Mouse (Mus musculus) MN1 (cell line): ENCODE results near the gene Slc44a4.
A peak's percentile ranks its signal among the peaks of the same experiment; 100 is the strongest.
"Not testable (repeated sequence)": the region's sequence is repeated elsewhere in the genome, so short reads cannot be mapped to it uniquely, and the experiment has no call there.

Source experiments
- DNase-seq: peaks from one replicate; pipeline ENCODE4 v3.0.0-alpha.2; 2016; ENCODE audit warnings: low spot score

The Slc44a4 gene

DNA sequence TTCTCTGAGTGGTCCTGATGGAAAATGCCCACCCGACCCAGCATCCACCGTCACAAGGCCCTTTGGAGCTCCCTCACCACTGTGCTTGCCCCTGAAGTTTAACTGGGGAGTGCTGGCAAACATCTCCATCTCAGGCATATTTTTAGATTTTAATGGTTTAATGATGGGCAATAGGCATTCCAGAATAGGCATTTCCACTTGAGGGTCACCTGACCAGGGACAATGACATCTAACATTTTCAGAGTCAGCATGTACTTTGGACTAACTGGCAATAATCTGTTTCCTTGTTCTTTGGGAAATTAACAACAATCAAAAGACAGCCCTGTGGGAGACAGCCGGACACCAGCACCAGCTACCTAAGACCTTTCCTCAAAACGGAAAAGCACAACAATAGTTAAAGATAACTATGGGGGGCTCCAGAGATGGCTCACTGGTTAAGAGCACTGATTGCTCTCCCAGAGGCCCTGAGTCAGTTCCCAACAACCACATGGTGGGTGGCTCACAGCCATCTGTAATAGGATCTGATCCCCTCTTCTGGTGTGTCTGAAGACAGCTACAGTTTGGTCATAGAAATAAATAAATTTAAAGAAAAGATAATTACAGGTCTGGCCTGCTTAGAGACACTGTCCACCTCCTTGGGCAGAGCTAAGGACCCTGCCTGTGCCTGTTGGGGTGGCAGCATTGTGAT, 29.0 kb downstream of the Slc44a4 start:
- DNase-seq: no peak

DNA sequence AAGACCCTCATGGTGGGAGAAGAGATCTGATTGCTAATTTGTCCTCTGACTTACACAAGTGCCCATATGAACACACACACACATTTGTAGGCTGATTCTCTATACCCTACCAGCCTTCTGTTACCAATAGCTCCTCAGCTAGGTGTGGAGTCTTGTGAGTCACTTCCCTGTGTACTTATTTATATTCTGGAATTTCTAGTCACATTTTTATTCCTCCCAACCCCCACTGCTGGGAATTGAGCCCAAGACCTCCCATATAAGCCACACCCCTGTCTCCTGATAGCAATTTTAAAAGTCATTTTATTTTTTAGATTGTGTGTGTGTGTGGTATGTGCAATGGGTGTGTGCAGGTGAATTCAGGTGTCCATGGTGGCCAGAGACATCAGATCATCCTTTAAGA, 30.1 kb downstream of the Slc44a4 start:
- no peak for DNase-seq

DNA sequence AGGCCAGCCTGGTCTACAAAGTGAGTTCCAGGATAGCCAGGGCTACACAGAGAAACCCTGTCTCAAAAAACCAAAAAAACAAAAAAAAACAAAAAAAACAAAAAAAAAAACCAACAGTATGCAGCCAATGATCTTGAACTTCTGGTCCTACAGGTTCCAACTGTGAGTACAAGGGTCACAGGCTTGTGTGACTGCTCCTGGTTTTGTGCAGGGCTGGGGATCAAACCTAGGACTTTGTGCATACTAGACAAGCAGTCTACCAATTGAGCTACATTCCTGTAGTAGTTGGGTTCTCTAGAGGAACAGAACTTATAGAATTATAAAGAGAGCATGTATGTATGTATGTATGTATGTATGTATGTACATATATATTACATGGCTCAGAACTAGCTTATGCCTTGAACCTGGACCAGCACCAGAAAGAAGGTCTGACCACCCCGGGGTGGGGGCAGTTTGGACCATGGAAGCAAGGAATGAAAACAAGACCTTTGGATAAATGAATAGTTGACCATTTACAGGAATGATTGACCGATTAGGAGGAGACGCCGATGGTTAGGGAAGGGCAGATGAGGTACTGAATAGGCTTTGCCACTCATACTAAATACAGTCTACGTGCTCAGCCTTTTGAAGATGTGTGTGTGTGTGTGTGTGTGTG, 32.3 kb downstream of the Slc44a4 start:
- DNase-seq: no peak

DNA sequence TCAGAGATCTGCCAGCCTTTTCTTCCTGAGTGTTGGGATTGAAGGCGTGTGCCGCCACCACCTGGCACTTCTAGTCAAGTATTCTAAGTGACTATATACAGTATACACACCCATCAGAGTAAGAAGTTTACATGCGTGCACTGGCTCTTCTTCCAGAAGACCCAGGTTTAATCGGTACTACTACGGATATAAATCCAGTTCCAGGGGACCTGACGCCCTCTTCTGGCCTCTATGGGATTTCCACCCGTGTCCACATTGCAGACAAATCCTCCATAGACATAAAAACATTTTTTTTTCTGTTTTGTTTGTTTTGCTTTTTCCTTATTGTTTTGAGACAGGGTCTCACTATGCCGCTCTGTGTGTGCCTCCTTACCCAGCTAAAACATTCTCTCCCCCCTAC, 33.3 kb downstream of the Slc44a4 start:
- peak; percentile 48 for DNase-seq

DNA sequence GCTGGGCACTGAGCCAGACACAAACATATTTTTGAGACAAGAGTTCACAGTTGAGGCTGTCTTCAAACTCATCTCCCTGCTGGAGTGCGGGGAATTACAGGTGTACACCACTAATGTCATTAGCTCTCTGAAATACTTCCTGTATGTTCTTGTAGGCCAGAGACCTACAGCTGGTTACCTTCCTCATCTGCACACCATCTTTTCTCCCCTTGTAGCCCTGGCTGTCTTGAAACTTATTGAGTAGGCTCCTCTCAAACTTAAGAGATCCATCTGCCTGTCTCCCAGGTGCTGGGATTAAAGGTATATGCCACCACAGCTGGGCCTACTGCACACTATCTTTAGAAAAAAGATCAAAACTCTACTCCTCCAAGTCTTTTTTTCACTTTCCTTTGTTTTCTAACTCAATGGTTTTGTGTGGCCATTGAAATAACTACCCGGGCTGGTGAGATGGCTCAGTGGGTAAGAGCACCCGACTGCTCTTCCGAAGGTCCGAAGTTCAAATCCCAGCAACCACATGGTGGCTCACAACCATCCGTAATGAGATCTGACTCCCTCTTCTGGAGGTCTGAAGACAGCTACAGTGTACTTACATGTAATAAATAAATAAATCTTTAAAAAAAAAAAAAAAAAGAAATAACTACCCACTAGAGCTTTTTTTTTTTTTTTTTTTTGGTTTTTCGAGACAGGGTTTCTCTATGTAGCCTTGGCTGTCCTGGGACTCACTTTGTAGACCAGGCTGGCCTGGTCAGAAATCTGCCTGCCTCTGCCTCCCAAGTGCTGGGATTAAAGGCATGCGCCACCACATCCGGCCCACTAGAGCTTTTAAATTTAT, 34.7 kb downstream of the Slc44a4 start:
- not testable (repeated sequence) for DNase-seq

DNA sequence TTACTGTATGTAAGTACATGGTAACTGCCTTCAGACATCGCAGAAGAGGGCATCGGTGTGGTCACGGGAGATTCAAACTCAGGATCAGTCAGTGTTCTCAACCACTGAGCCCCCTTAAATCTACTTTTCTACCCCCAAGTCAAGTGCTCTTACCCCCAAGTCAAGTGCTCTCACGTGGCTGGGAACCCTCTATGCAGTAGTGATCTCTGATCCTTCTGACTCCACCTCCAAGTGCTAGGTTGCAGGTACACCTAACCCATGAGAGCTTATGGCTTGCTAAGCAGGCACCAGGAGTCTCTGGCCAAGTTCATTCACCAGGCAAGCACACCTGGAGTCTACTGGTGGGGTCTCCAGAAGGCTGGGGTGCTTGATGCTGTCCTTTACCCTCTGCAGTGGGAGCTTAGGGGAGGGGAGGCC, 35.3 kb downstream of the Slc44a4 start:
- DNase-seq: no peak

DNA sequence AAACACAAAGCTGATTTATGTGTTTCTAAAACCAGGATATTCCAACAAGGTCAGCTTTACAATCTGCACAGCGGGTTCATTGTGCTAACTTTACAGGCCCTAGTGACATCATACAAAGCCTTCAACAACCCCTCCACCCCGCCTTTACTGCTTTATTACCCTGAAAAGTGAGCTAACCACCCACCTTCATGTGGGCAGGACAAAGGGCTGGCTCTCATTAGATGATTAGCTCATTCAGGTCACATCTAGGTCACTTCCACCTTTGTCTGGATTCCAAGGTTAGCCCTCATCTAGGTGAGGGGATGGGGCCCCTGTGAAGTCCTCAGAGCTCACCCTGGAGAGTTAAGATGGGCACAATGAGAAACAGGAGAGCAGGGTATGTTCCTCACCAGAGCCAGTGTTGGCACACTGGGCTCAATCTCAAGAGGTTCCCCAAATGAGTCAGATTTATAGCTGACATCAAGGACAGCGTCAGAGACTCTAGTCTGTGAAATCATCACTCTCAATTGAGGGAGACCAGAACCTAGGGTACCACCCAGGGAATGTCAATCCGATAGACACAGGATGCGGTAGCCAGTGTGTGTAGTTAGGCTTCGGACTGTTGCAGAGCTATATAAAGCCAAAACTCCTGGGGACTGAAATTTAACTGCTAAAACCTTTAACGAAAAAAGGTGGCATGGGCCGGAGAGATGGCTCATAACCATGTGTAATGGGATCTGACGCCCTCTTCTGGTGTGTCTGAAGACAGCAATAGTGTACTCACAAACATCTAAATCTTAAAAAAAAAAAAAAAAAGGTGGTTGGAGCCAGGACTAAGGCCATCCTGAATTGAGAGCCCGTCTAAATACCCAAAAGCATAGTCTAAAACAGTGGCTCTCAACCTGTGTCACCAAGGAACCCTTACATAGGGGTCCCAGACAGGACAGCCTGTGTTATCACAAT, 36.5 kb downstream of the Slc44a4 start:
- DNase-seq: peak; percentile 52

DNA sequence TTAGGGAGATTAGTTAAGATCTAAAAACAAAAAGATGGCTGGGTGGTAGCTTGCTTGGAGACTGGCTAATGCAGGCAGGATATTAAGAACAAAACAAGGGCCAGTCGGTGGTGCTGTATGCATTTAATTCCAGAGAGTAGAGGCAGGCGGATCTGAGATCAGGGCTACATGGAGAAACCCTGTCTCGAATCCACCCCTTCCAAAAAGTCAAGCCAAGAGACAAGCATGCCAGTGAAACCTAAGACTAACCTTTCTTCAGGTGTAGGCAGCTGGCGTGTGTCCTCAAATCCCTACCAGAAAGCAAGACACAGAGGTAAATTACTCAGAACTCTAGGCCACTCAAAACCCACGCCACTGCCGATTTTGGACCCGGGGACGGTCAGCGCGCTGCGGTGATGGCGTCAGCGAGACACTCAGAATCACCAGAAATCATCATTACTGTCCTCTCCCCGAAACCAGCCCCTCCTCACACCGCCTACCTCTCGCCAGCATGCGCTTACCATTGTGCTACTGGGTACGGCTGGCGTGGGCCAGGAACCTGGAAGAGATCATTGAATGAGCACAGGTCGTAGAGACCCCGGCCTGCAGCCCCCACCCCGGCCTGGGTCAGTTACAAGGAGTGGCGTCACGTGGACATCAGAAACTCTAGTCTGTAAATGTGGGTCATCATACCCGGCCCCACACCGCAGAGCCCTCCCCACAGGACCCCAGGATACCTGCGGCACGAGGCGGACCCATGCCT, 37.5 kb downstream of the Slc44a4 start:
- DNase-seq: peak; percentile 56

DNA sequence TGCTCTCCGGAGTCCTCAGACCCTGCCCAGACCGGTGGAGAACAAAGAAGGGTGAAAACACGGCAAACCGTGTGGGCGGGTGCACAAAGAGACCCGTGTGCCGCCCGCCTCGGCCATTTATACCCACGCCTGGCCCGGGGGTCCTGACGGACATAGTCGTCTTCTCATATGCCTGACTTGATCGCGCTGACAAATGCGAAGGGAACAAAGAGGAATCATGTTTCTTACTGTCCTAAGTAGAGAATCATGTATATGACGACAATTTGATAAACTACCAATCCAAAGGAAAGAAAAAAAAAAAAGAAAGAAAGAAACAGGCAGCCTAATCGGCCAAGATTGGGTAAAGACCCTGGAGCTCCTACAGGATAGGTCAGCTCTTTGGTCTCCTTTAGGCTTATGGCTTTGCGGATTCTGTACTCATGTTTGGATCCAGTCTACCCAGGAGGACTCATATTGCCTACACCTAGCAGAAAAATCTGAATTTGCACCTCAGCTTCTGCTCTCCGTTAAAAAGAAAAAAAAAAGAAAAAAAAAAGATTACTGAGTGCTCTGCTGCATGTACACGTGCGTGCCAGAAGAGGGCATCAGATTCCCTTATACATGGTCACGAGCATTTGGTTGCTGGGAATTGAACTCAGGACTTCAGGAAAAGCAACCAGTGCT, 38.2 kb downstream of the Slc44a4 start:
- DNase-seq: peak; percentile 85

DNA sequence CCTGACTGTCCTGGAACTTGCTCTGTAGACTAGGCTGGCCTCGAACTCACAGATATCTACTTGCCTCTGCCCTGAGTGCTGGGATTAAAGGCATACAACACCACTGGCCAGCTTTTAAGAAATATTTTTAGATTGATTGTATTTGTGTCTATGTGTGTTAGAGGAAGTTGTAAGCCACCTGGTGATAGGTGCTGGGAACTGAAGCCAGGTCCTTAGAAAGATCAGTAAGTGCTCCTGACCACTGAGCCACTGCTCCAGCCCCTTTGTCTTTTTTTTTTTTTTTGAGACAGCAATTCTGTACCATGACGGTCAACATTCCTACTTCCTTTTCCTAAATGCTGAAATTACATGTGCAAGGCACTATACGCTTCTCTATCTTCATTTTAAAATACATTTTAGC, 39.0 kb downstream of the Slc44a4 start:
- DNase-seq: no peak

DNA sequence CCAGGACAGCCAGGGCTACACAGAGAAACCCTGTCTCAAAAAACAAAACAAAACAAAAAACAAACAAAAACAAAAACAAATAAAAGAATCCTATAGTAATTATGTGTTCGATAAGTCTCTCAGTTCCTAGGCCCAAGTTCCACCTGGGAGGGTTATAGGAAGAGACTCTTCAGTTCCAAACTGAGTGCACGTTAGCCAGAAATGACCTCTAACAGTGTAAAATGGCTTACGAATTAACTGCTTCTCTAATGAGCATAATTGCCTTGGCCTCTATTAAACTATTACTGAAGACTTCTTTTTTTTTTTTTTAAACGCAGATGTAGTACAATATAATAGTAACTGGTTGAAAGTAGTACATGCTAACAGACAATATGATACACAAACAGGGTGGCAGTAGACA, 39.6 kb downstream of the Slc44a4 start:
- DNase-seq: no peak

DNA sequence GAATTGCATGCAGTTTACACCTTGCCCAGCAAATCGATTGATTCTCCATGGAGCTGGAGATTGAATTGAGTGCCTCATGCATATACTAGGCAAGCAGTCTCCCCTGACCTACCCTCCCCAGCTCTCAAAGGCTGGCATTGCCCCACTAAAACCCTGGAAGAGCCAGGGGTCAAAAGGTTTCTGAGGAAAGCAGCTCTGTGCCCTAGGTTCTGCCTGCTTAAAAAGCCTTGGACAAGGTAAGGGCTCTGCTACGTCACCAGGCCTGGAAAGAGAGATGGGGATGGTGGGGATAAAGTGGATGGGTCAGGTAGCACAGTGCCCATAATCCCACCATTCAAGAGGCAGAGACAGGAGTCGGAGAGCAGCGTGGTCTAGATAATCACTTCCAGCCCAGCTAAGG, 40.6 kb downstream of the Slc44a4 start:
- DNase-seq: no peak

DNA sequence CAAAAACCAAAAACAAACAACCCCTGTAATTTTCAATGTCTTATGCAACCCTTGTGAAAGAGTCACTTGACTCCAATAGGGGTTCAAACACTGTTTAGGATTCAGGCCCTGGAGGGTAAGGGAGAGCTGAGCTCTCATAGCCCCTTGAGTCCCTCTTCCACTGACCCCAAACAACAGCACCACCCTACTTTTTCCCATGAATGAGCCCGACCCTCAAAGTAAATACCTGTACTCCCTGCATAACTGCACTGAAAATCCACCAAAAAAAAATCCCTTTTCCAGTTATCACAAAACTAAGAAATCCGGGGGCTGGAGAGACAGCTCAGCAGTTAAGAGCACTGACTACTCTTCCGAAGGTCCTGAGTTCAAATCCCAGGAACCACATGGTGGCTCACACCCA, 41.6 kb downstream of the Slc44a4 start:
- no peak for DNase-seq

DNA sequence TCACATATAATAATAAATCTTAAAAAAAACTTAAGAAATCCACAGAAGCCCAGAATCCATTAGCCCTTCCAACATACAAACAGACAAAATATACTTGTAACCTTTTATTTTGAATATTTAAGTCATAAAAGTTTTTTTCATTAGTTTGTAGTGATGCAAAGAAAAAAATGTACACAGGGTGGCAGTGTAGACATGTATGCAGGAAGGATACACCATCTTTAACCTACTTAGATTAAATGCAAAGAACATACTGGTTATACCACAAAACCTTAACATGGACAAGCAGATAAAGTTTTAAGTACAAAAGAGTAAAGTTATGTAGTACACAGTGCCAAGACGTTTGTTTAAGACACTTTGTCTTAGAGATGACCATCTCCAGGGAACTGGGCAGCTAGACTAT, 42.1 kb downstream of the Slc44a4 start:
- DNase-seq: peak; percentile 34

DNA sequence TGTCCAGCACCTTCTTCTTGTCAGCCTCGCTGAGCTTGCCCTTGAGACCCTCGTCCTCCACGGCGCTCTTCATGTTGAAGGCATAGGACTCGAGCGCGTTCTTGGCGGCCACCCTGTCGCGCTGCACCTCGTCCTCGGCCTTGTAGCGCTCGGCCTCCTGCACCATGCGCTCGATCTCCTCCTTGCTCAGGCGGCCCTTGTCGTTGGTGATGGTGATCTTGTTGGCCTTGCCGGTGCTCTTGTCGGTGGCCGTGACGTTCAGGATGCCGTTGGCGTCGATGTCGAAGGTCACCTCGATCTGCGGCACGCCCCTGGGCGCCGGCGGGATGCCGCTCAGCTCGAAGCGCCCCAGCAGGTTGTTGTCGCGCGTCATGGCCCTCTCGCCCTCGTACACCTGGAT, 43.0 kb downstream of the Slc44a4 start:
- DNase-seq: not testable (repeated sequence)

DNA sequence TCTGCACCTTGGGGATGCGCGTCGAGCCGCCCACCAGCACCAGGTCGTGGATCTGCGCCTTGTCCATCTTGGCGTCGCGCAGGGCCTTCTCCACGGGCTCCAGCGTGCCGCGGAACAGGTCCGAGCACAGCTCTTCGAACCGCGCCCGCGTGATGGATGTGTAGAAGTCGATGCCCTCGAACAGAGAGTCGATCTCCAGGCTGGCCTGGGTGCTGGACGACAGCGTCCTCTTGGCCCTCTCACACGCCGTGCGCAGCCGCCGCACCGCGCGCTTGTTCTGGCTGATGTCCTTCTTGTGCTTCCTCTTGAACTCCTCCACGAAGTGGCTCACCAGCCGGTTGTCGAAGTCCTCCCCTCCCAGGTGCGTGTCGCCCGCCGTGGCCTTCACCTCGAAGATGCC, 43.7 kb downstream of the Slc44a4 start:
- not testable (repeated sequence) for DNase-seq

DNA sequence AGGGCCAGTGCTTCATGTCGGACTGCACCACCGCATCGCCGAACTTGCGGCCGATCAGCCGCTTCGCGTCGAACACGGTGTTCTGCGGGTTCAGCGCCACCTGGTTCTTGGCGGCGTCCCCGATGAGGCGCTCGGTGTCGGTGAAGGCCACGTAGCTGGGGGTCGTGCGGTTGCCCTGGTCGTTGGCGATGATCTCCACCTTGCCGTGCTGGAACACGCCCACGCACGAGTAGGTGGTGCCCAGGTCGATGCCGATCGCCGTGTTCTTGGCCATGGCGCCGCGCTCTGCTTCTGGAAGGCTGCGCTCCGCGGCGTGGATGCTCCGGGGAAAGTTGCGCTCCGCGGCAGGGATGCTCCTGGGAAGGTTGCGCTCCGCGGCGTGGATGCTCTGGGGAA, 44.5 kb downstream of the Slc44a4 start:
- DNase-seq: not testable (repeated sequence)

DNA sequence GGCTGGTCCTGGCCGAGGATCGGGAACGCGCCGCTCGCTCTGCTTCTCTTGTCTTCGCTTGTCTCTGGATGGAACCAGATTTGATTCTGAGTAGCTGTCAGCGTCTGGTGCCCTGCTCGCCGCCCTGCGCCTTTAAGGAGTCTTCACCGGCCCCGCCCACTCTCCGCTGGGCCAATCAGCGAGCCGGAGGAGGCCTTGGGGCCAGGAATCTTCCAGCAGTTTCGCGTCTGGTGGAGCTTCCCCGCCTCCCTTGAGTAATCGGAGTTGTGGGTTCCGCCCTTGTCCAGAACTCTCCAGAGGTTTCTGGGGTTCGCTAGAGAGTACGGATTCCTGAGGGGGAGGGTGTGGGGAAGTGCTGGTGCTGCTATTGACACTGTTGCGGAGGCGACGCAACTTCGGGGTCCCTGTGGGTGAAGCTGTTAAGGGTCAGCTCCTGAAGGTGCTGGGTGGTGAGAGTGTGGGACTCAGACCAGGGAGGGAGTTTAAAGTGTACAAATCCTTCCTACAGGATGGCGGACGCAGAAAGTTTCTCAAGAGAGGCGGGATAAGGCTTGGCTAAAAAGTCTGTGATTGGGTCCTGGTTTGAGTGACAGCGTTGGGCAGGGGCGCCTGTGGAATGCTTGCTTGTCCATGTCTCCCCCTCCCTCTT, 45.0 kb downstream of the Slc44a4 start, which contains the start of gene Hspa1b:
Gene Hspa1b, minus strand, starts transcription at position 109 of the 649 bp plus-strand sequence.
- DNase-seq: not testable (repeated sequence)

DNA sequence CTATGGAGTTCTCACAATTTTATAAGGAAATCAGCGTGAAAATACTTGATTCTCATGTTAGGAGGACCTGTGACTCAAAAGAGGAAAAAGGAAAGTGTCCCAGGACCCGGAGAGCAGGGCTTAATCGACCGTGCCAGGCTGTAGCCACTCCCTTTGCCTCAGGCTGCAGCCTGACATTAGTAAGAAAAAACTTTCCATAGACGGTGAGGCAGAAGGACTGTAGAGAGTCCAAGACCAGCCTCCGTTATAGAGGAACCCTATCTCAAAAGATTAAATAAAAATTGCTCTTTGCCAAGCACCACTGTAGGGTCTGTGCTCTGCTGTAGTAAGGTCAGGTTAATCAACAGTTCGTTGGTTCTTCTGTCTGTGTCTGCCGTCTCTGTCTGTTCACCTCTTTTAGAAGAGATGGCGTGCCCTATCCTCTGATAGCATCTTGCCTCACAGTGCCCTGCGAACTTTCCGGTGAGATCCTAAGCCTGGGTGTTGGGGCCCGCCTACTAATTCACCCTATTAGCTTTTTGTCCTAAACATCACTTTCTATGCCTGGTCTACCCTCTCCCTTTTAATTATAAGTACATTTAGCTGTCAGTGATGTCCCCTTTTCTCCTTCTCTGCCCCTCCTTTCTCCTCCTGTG, 45.7 kb downstream of the Slc44a4 start:
- no peak for DNase-seq
